Mouse (Mus musculus): ENCODE measurements around the gene 1810043G02Rik.

DNA sequence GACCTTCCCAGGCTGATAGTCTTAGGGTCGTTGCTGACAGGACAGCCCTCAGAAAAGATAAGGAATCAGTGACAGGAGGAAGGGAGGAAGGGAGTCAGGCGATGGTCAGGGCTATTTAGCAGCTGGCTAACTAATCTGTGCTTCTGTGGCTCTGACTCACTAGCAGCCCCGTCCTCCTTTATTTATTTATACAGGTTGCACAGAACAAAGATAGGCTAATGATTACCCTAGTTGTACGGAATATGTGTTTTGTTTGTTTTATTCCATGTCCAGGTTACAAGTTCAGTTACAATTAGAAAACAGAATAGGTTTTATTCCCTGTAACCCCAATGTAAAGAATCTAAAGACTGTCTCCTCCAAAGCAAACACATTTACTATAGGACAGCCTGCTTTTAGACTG is 2.7 kb upstream of the 1810043G02Rik start:
- no peak for TF ChIP-seq CTCF (IDR thresholded peaks at IDR 0.05; ENCODE audit: extremely low read depth, insufficient read length, insufficient replicate concordance, low read depth, low read length)
- TF ChIP-seq POLR2A (IDR thresholded peaks at IDR 0.05; ENCODE audit: low read depth, low read length) = no peak

Measured in small intestine, adult 2 months (tissue).